Mouse (Mus musculus) right cerebral cortex, postnatal 25 days (tissue): Measurements from ENCODE around the gene Cep135.

ENCODE experiments used
- DNase-seq: peaks from one replicate; pipeline ENCODE4 v3.0.0; 2022

The Cep135 gene

GRCm38 (mm10) chr5:76684658-76685605 is 96.4 kb downstream of the Cep135 start:
- no peak for DNase-seq

- DNase-seq, result no peak
Measured at GRCm38 (mm10) chr5:76687961-76688600, 99.6 kb downstream of the Cep135 start.

GRCm38 (mm10) chr5:76688643-76689042 is 100.1 kb downstream of the Cep135 start:
- DNase-seq, result no peak

GRCm38 (mm10) chr5:76690177-76690593 is 101.7 kb downstream of the Cep135 start:
- no peak for DNase-seq

- no peak for DNase-seq
Measured at GRCm38 (mm10) chr5:76691251-76691650, 102.8 kb downstream of the Cep135 start.

GRCm38 (mm10) chr5:76691706-76692424 is 103.4 kb downstream of the Cep135 start:
- no peak for DNase-seq
